Mouse (Mus musculus) CH12.LX (cell line): ENCODE data around the gene Ctbp2.

Experiments
- EP300 ChIP-seq: IDR thresholded peaks from 2 replicates; pipeline ENCODE4 v1.6.1; 2011; ENCODE audit warnings: low read length, improper control_type of control experiment
- HCFC1 ChIP-seq: IDR thresholded peaks from 2 replicates; pipeline ENCODE4 v1.6.1; 2012; ENCODE audit warnings: low read depth, mild to moderate bottlenecking, inconsistent platforms, low read length, improper control_type of control experiment
- MAX ChIP-seq: IDR thresholded peaks from 2 replicates; pipeline ENCODE4 v1.6.1; 2011; ENCODE audit warnings: low read length, improper control_type of control experiment
- MYC ChIP-seq: IDR thresholded peaks from 2 replicates; pipeline ENCODE4 v1.6.1; 2011; ENCODE audit warnings: low read depth, mild to moderate bottlenecking, improper control_type of control experiment, low read length

- TF ChIP-seq EP300 = no peak
- TF ChIP-seq MYC = no peak
- no peak for TF ChIP-seq HCFC1
- TF ChIP-seq MAX = no peak
These were observed 733 bp downstream of the Ctbp2 start, which contains the start of gene Fgfr2 for GRCm38 (mm10) chr7:133123244-133123998.
